ENCODE assay signal across 23 mouse cellular contexts in genomic region chr9:67368078-67368477, GRCm38 (mm10).
"Had no signal": no experiment of that assay in that cellular context is flagged by ENCODE, and none has a peak within 500 bp of the region (broad histone marks: within the 10 kb centered on the region; RNA-seq: fewer than 3 reads in every experiment).

No protein-coding gene starts in this region.

- H3K4me1 ChIP-seq: heart, embryonic 13.5 days; heart, embryonic 15.5 days; hindbrain, embryonic 12.5 days; kidney, embryonic 15.5 days; limb, embryonic 13.5 days; limb, embryonic 15.5 days; liver, embryonic 12.5 days had no signal

- ATAC-seq: hindbrain, embryonic 16.5 days; intestine, embryonic 16.5 days; liver, embryonic 12.5 days had no signal

- H3K36me3 ChIP-seq: liver, embryonic 12.5 days had no signal

- H3K9ac ChIP-seq: heart, embryonic 13.5 days; heart, embryonic 15.5 days; hindbrain, embryonic 12.5 days; hindbrain, embryonic 14.5 days; kidney, embryonic 15.5 days; limb, embryonic 13.5 days; limb, embryonic 15.5 days; liver, embryonic 12.5 days; liver, embryonic 14.5 days had no signal

- H3K4me3 ChIP-seq: heart, embryonic 13.5 days; heart, embryonic 15.5 days; hindbrain, embryonic 12.5 days; kidney, embryonic 15.5 days; limb, embryonic 13.5 days; limb, embryonic 15.5 days; liver, embryonic 12.5 days had no signal

- H3K27me3 ChIP-seq: heart, embryonic 13.5 days; heart, embryonic 15.5 days; hindbrain, embryonic 12.5 days; kidney, embryonic 15.5 days; limb, embryonic 13.5 days; limb, embryonic 15.5 days; liver, embryonic 12.5 days had no signal

- DNase-seq: gastrocnemius, postnatal 14 days; heart, adult 18-20 months; heart, postnatal 14 days; heart, postnatal 36 days; kidney, adult 11 months; kidney, adult 2 months; kidney, adult 9 months; kidney, postnatal 14 days; kidney, postnatal 36 days; layer of hippocampus, postnatal 36 days; left cerebral cortex, postnatal 4 days had no signal

- H3K27ac ChIP-seq: heart, embryonic 13.5 days; heart, embryonic 15.5 days; hindbrain, embryonic 12.5 days; hindbrain, embryonic 14.5 days; kidney, embryonic 15.5 days; kidney, postnatal 0 days; limb, embryonic 13.5 days; limb, embryonic 15.5 days; liver, embryonic 12.5 days; liver, embryonic 14.5 days had no signal

- H3K9me3 ChIP-seq: hindbrain, embryonic 12.5 days; kidney, embryonic 15.5 days; limb, embryonic 15.5 days; liver, embryonic 12.5 days had no signal
